Mouse (Mus musculus) kidney, postnatal 0 days (tissue): ENCODE measurements at regions not wholly inside any gene's neighbourhood (a gene's known extent, or its start where the extent isn't known, plus 50 kb on each side); places are given as distances from the start of the nearest gene placed in this dataset.
"Not testable (repeated sequence)": the region's sequence is repeated elsewhere in the genome, so short reads cannot be mapped to it uniquely, and the experiment has no call there.

ENCODE experiments used
- ATAC-seq: fragments of 200-750 bp; cut with Nextera tagmentation; replicated peaks from 2 replicates; pipeline ENCODE4 v1.8.0; 2017; ENCODE audit warnings: low read depth, moderate number of reproducible peaks, moderate TSS enrichment, moderate library complexity; ENCODE audit not compliant: low FRiP score
- DNase-seq: peaks from one replicate; pipeline ENCODE4 v3.0.0-alpha.2; 2016; ENCODE audit warnings: low spot score
- H3K27ac ChIP-seq: fragments of 300-500 bp; sonication (generic); 2 replicates; pipeline ENCODE4 v1.5.1; 2014; ENCODE audit warnings: mild to moderate bottlenecking
- H3K27me3 ChIP-seq: fragments of 300-500 bp; sonication (generic); 2 replicates; pipeline ENCODE4 v1.6.1; 2014; ENCODE audit warnings: low read length, mixed read lengths; ENCODE audit not compliant: insufficient read depth
- H3K36me3 ChIP-seq: fragments of 300-500 bp; sonication (generic); 2 replicates; pipeline ENCODE4 v1.6.1; 2014; ENCODE audit warnings: low read length, mixed read lengths; ENCODE audit not compliant: insufficient read depth
- H3K4me1 ChIP-seq: fragments of 300-500 bp; sonication (generic); replicated peaks from 2 replicates; pipeline ENCODE4 v1.6.1; 2014; ENCODE audit warnings: antibody characterized with exemption, low read length, mixed read lengths; ENCODE audit not compliant: insufficient read depth
- H3K4me2 ChIP-seq: fragments of 300-500 bp; sonication (generic); 2 replicates; pipeline ENCODE4 v1.6.1; 2014; ENCODE audit warnings: mild to moderate bottlenecking, low read length, moderate library complexity, mixed read lengths
- H3K4me3 ChIP-seq: fragments of 300-500 bp; sonication (generic); replicated peaks from 2 replicates; pipeline ENCODE4 v1.5.1; 2014; ENCODE audit warnings: low read depth, low read length
- H3K9ac ChIP-seq: fragments of 300-500 bp; sonication (generic); 2 replicates; pipeline ENCODE4 v1.6.1; 2014; ENCODE audit warnings: low read depth, low read length
- H3K9me3 ChIP-seq: fragments of 300-500 bp; sonication (generic); replicated peaks from 2 replicates; pipeline ENCODE4 v1.6.1; 2016; ENCODE audit warnings: low read length, inconsistent platforms, mixed read lengths
- CTCF ChIP-seq: IDR thresholded peaks from 2 replicates; pipeline ENCODE4 v1.5.1; 2016; ENCODE audit warnings: antibody characterized with exemption, low read depth, mild to moderate bottlenecking, moderate library complexity
- WGBS: fragments of 180-500 bp; shearing (Covaris S2); extraction: QIAGEN DNeasy Blood & Tissue Kit; methylation state at CpG from one replicate; pipeline ENCODE4 v1.1.7; 2014; 5-methylcytosine and 5-hydroxymethylcytosine counted together

DNA sequence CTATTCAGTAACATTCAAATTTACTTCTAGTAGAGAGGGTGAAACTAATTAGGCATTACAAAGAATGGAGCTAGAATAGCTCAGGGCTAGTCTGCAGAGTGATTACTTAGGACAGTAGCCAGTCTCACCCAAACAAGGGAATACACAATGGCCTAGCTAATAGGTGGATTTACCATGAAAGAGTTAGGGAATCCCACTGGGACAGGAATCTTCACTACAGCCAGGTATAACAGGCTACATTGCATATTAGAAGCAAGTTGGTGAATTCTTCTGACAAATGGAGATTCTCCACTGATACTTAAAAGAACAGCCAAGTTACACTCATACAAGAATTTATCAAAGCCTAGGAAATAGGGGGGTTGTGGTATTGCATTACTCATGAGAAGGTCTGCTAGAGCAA is 670.2 kb upstream of the Chrm3 start:
- H3K9me3 ChIP-seq, H3K4me3 ChIP-seq, DNase-seq, H3K27ac ChIP-seq, H3K4me2 ChIP-seq, H3K9ac ChIP-seq, H3K36me3 ChIP-seq, ATAC-seq, H3K4me1 ChIP-seq, H3K27me3 ChIP-seq: not testable (repeated sequence)

GRCm38 (mm10) chr13:11030381-11030780 is 669.7 kb upstream of the Chrm3 start:
- no peaks in the 10 kb centered on the region for H3K27me3 ChIP-seq
- H3K36me3 ChIP-seq = no peaks in the 10 kb centered on the region
- no peak for TF ChIP-seq CTCF
- no peak overlapping the region for H3K4me3 ChIP-seq
- H3K9ac ChIP-seq = no peak overlapping the region
- 82% methylated on average over 4 of the region's 4 CpGs for WGBS
- no peaks in the 10 kb centered on the region for H3K4me1 ChIP-seq
- DNase-seq (no peak), ATAC-seq (no peak)
- no peaks in the 10 kb centered on the region for H3K9me3 ChIP-seq
- H3K4me2 ChIP-seq = no peak overlapping the region
- no peak overlapping the region for H3K27ac ChIP-seq

- DNase-seq (no peak), ATAC-seq (no peak)
- Histone ChIP-seq H3K36me3 (no peaks in the 10 kb centered on the region), H3K27me3 (no peaks in the 10 kb centered on the region), H3K9me3 (no peaks in the 10 kb centered on the region), H3K27ac (no peak overlapping the region), H3K4me1 (no peaks in the 10 kb centered on the region), H3K4me2 (no peak overlapping the region), H3K4me3 (no peak overlapping the region), H3K9ac (no peak overlapping the region)
- TF ChIP-seq CTCF = no peak
- 58% methylated on average over 3 of the region's 3 CpGs for WGBS
These were observed 665.3 kb upstream of the Chrm3 start for GRCm38 (mm10) chr13:11025918-11026317.

DNA sequence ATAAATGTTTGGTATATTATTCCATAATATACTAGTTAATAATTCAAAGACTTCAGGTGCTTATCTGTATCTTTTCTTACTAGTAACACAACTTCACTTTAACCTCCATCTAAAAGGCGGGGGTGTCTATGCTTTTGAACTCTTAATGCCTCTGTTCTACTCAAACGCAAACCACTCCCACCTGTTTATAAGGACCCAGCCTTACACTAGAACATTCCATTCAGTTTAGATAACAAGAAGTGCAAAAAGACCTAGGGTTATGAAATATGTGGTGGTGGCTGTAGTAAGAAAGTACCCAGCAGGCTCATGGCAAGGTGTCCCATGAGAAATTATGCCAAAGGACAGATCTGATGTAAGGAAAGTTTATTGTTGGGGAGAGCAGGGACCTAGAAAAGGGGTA is 663.8 kb upstream of the Chrm3 start:
- Histone ChIP-seq H3K36me3 (no peaks in the 10 kb centered on the region), H3K9me3 (no peaks in the 10 kb centered on the region), H3K27ac (no peak overlapping the region), H3K4me2 (no peak overlapping the region), H3K9ac (no peak overlapping the region), H3K4me3 (no peak overlapping the region), H3K4me1 (no peaks in the 10 kb centered on the region), H3K27me3 (no peaks in the 10 kb centered on the region)
- ATAC-seq (no peak), DNase-seq (no peak)
- no peak for TF ChIP-seq CTCF
- 87% methylated on average over 2 of the region's 2 CpGs for WGBS

DNA sequence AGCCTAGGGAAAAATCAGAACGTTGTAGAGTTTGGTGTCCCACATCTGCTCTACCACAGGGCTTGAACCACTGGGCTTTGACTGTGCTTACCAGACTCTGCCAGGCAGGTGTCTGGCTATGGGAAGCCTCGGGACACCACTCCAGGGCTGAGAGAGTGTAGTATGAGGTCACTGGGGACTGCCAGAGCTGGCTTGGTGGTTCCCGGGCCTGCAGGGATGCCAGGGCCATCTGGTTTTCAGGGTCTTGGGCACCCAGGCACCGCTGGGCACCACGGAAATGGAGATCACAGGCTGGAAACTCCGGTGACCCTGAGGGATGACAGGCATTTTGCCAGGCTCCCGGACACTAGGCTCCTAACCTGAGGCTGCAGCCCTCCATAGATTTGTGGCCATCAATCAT is 656.9 kb upstream of the Chrm3 start:
- ATAC-seq (no peak), DNase-seq (no peak)
- H3K27ac ChIP-seq = no peak overlapping the region
- TF ChIP-seq CTCF = no peak
- no peak overlapping the region for H3K4me2 ChIP-seq
- no peaks in the 10 kb centered on the region for H3K9me3 ChIP-seq
- WGBS = 89% methylated on average over 7 of the region's 7 CpGs
- no peaks in the 10 kb centered on the region for H3K36me3 ChIP-seq
- H3K4me3 ChIP-seq = no peak overlapping the region
- H3K27me3 ChIP-seq = no peaks in the 10 kb centered on the region
- H3K4me1 ChIP-seq = no peaks in the 10 kb centered on the region
- H3K9ac ChIP-seq = no peak overlapping the region

DNA sequence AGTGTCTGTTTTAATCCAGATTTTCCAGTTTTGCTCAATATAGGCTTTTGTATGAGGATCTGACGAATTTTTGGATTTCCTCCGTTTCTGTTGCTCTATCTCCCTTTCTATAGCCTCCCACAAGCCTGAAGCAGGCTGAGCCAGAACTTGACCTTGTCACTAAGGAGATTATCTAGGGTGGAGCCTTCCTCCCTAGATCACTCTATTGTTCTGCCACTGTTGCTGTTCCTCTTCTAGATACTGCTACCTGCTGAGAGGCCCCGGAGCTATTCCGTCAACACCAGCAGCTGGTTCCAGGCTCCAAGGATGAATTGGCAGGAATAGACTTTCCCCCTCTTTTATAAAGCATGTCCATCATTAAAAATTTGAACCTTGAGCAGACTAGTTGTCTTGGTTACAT is 644.7 kb upstream of the Chrm3 start:
- 47% methylated on average over 4 of the region's 4 CpGs for WGBS
- no peak overlapping the region for H3K4me3 ChIP-seq
- no peak overlapping the region for H3K9ac ChIP-seq
- H3K27ac ChIP-seq = no peak overlapping the region
- no peak overlapping the region for H3K4me2 ChIP-seq
- H3K4me1 ChIP-seq = no peaks in the 10 kb centered on the region
- no peak for DNase-seq
- no peak for ATAC-seq
- no peak for TF ChIP-seq CTCF
- no peaks in the 10 kb centered on the region for H3K36me3 ChIP-seq
- no peaks in the 10 kb centered on the region for H3K27me3 ChIP-seq
- H3K9me3 ChIP-seq = no peaks in the 10 kb centered on the region

DNA sequence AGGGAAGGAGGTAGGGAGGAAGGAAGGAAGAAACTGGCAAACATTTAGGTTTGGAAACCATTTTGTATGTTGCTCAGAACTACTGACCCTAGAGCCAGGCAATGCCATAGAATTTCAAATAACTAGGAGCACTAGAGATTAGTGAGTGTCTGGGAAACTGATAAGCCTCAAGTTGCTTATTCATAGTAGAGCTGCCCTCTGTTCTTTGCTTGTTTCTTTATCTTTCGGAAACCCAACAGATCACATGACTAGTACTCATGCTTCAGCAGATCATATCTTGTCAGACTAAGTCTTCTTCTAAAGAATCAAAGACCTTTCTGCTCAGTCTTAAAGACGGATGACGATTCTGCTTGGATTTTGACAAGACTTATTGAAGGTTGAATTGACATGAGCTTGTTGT is 630.5 kb upstream of the Chrm3 start:
- no peak for TF ChIP-seq CTCF
- H3K9me3 ChIP-seq = no peaks in the 10 kb centered on the region
- no peak for DNase-seq
- no peak overlapping the region for H3K4me2 ChIP-seq
- no peaks in the 10 kb centered on the region for H3K27me3 ChIP-seq
- 87% methylated on average over 3 of the region's 3 CpGs for WGBS
- no peaks in the 10 kb centered on the region for H3K4me1 ChIP-seq
- H3K27ac ChIP-seq = no peak overlapping the region
- H3K36me3 ChIP-seq = no peaks in the 10 kb centered on the region
- no peak overlapping the region for H3K9ac ChIP-seq
- no peak overlapping the region for H3K4me3 ChIP-seq
- ATAC-seq = no peak
